Mouse (Mus musculus) erythroblast, embryonic 14.5 days (primary cell): Measurements from ENCODE around the gene Pdia6. TPM values are rescaled to one million over a fixed set of nuclear protein-coding genes. Genes with fewer than 3 reads are reported as not detected.

Source experiments
- H3K27me3 ChIP-seq: 2 replicates; pipeline ENCODE4 v1.6.1; 2012; ENCODE audit warnings: inconsistent platforms; ENCODE audit not compliant: control insufficient read depth
- H3K36me3 ChIP-seq: 2 replicates; pipeline ENCODE4 v1.6.1; 2012; ENCODE audit warnings: mild to moderate bottlenecking, inconsistent platforms; ENCODE audit not compliant: control insufficient read depth
- H3K4me1 ChIP-seq: 2 replicates; pipeline ENCODE4 v1.6.1; 2012; ENCODE audit warnings: inconsistent platforms; ENCODE audit not compliant: control insufficient read depth
- H3K4me3 ChIP-seq: replicated peaks from 2 replicates; pipeline ENCODE3; 2012; ENCODE audit warnings: moderate library complexity, mild to moderate bottlenecking, inconsistent platforms
- H3K9me3 ChIP-seq: 2 replicates; pipeline ENCODE4 v1.6.1; 2012; ENCODE audit warnings: low read length, inconsistent platforms, mixed read lengths; ENCODE audit not compliant: control insufficient read depth
- GATA1 ChIP-seq: IDR thresholded peaks from 2 replicates; pipeline ENCODE4 v1.6.1; 2012; ENCODE audit warnings: low read length, inconsistent platforms, mixed read lengths
- TAL1 ChIP-seq: IDR thresholded peaks from 3 replicates; pipeline ENCODE4 v1.6.1; 2012; ENCODE audit warnings: low read length, inconsistent platforms, mixed read lengths
- polyA plus RNA-seq: library from polyadenylated mRNA; stranded (reverse); fragments of >175 nt; gene quantifications from 2 replicates; pipeline ENCODE4 v1.2.3, GENCODE M21; 2012

Pdia6 gene
- polyA plus RNA-seq, 1 experiment: 0.58 TPM

DNA sequence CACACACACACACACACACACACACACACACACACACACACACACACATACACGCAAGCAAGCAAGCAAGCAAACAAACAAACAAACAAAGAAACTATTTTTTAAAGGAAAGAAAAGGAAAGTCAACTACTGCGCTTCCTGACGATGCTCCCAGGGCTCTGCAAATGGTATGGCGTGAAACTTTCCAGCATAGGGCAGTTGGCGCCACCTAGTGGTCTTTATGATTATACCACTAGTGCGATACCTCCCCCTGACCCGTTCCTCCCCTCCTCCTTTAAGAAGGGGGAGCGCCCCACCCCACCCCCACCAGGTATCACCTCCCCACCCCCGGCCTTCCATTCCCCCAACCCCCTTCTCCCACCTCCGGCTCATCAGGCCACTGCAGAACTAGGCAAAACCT is 9.4 kb upstream of the Pdia6 start:
- no peak overlapping the region for H3K4me3 ChIP-seq
- TF ChIP-seq TAL1 (no peak), GATA1 (no peak)
- no peaks in the 10 kb centered on the region for H3K9me3 ChIP-seq
- no peaks in the 10 kb centered on the region; the same call in 1 of the 2 replicates for H3K27me3 ChIP-seq
- no peaks in the 10 kb centered on the region for H3K36me3 ChIP-seq
- H3K4me1 ChIP-seq: no peaks in the 10 kb centered on the region

DNA sequence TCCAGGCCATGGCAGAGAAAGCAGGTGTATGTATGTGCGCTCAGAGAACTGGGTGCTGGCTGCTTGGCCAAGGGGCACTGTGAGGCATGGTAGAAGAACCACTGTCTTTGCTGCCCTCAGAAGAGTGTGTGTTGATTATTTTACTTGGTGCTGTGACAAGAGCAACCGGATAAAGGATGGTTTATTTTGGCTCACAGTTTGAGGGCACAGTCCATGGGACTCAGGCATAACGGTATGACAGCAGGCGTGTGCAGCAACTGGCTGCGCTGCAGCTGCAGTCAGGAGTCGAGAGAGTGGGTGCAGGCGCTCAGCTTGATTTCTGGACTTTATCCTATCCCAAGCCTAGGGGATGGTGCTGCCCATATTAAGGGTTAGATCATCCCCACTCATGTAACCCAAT is 7.9 kb upstream of the Pdia6 start:
- Histone ChIP-seq H3K36me3 (no peaks in the 10 kb centered on the region), H3K4me3 (no peak overlapping the region), H3K9me3 (no peaks in the 10 kb centered on the region), H3K27me3 (no peaks in the 10 kb centered on the region), H3K4me1 (no peaks in the 10 kb centered on the region)
- TF ChIP-seq GATA1: no peak
- no peak for TF ChIP-seq TAL1

DNA sequence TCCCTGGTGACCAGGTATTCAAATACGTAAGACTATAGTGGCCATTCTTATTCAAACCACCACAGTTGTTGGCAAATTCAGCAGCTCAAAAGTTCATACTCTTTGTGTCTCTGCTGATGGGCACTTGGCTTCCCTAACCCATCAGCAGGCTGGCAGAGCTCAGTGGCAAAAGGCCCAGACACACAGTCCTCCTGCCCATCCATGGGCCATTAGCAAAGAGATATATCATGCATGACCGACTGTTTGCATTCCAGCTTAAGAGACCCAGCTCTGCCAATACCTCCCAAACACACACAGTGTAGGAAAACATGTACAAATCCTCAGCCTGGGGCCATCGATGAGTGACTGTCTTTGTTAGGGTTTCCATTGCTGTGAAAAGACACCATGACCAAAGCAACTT is 5.3 kb upstream of the Pdia6 start:
- Histone ChIP-seq H3K36me3 (no peaks in the 10 kb centered on the region), H3K4me1 (peaks cover 5% of the 10 kb centered on the region), H3K4me3 (no peak overlapping the region), H3K27me3 (no peaks in the 10 kb centered on the region), H3K9me3 (no peaks in the 10 kb centered on the region)
- no peak for TF ChIP-seq GATA1
- TF ChIP-seq TAL1: no peak

DNA sequence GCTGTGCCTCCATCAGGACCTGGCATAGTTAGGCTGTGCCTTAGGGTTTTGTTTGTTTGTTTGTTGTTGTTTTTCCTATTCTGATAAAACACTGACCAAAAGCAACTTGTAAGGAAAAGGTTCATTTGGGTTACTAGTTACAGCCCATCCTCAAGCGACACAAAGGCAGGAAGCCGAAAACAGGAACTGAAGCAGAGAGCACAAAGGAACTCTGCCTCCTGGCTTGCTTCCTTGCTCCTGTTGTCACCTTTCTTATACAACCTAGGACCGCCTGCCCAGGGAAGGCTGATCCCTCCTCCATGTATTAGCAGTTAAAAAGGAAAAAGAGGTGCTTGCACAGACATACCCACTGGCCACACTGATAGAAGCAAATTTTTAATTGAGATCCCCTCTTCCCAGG is 2.5 kb upstream of the Pdia6 start:
- TF ChIP-seq TAL1 (no peak), GATA1 (no peak)

DNA sequence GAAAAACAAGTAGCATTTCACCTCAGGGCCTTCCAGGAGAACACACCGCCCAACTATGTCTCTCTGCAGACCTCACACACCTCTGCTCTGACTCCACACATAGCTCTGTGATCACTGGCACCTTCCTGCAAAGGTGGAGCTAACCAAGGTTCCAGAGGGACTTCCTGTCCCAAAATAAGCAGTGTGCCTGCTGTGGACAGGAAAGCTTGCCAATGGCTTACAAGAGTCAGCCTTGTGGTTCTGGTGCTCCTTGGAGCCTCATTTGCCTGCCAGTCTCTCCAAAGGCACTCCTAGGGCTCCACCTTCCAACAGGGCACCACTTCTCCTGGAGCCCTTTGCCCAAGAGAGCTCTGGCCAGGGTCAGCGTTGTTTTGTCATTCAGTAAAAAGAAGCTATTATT is 1.5 kb upstream of the Pdia6 start:
- Histone ChIP-seq H3K9me3 (no peaks in the 10 kb centered on the region), H3K27me3 (no peaks in the 10 kb centered on the region), H3K4me3 (no peak overlapping the region), H3K4me1 (peaks cover 22% of the 10 kb centered on the region), H3K36me3 (peaks cover 11% of the 10 kb centered on the region)
- no peak for TF ChIP-seq TAL1
- no peak for TF ChIP-seq GATA1

More for the DNA sequence above, 2.5 kb upstream of the Pdia6 start:
- no peaks in the 10 kb centered on the region for H3K9me3 ChIP-seq
- H3K27me3 ChIP-seq: no peaks in the 10 kb centered on the region
- peaks cover 22% of the 10 kb centered on the region for H3K4me1 ChIP-seq
- no peak overlapping the region for H3K4me3 ChIP-seq
- H3K36me3 ChIP-seq: peaks cover 5% of the 10 kb centered on the region

DNA sequence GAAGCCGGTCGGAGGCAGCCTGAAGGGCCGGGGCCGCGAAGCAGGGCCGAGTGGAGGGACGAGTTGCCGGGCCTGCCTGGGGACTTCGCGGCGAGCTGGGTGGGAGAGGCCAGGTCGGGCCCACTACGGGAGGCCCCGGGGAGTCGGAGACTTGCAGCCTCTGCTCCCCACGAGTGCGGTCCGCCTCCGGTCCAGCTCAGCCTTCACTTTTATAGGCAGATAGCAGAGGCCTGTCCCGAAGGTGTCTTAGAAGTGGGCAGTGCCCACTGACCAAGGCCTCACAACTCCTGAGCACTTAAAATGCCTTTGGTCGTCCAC is 287 bp downstream of the Pdia6 start:
- Histone ChIP-seq H3K9me3 (no peaks in the 10 kb centered on the region), H3K36me3 (peaks cover 27% of the 10 kb centered on the region), H3K4me3 (peak overlapping the region; percentile 92), H3K27me3 (no peaks in the 10 kb centered on the region), H3K4me1 (peaks cover 22% of the 10 kb centered on the region)
- no peak for TF ChIP-seq GATA1
- TF ChIP-seq TAL1: no peak

DNA sequence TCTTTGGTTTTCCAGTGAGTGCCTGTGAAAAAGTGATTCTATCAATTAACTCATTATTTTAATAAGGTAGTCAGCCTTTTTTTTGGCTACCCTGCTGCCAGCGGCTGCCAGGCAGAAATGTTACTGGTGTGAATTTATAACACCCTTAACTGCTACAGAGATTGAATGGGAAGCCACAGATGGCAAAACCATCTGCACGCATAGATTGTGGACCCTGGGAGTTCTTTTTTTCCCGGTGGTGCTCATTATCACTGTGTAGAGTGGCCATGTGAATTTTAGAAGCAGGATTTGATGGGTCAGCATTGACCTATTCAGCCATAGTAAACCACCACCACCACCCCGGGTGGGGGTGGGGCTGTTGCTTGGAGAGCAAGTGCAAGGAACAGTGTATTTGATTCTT is 971 bp downstream of the Pdia6 start:
- Histone ChIP-seq H3K4me3 (peak overlapping the region; percentile 92), H3K4me1 (peaks cover 22% of the 10 kb centered on the region), H3K27me3 (no peaks in the 10 kb centered on the region), H3K36me3 (peaks cover 32% of the 10 kb centered on the region), H3K9me3 (no peaks in the 10 kb centered on the region)
- no peak for TF ChIP-seq GATA1
- no peak for TF ChIP-seq TAL1

DNA sequence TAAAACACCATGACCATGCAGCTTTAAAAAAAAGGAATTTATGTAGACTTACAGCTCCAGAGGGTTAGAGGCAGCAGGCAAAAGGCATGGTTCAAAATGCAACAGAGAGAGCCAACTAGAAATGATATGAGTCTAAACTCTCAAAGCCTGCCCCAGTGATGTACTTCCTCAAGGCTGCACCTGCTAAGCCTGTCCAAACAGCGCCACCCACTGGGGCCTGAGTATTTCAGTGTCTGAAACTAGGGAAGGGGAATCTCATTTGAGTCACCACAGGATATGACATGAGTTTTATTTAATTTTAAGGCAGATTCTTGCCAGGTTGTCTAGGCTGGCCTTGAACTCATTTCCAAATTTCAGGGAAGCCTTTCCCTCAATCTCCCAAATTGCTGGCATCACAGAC is 4.9 kb downstream of the Pdia6 start:
- Histone ChIP-seq H3K4me3 (no peak overlapping the region), H3K27me3 (no peaks in the 10 kb centered on the region), H3K36me3 (peaks cover 66% of the 10 kb centered on the region), H3K4me1 (peaks cover 16% of the 10 kb centered on the region), H3K9me3 (no peaks in the 10 kb centered on the region)
- no peak for TF ChIP-seq TAL1
- no peak for TF ChIP-seq GATA1

DNA sequence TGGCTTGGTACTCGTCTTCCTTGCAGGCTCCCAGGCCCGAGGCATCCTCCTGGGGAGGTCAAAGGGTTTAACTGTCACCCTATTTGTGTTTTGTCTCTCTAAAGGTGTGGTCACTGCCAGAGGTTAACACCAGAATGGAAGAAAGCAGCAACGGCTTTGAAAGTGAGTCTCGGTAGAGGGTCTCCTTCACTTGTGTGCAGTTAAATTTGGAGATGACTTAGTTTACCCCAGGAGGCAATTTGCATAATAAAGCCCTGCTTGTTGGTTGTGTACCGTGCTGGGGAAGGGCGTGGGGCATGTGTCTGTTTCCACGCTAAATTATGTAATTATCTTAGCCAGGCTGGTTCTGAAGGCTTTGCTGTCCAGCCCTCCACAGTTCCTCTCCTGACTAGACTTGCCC is 7.5 kb downstream of the Pdia6 start:
- H3K36me3 ChIP-seq: peaks cover 84% of the 10 kb centered on the region
- no peak overlapping the region for H3K4me3 ChIP-seq
- H3K4me1 ChIP-seq: no peaks in the 10 kb centered on the region; the same call in 1 of the 2 replicates
- no peaks in the 10 kb centered on the region for H3K27me3 ChIP-seq
- TF ChIP-seq GATA1 (no peak), TAL1 (no peak)
- no peaks in the 10 kb centered on the region for H3K9me3 ChIP-seq

DNA sequence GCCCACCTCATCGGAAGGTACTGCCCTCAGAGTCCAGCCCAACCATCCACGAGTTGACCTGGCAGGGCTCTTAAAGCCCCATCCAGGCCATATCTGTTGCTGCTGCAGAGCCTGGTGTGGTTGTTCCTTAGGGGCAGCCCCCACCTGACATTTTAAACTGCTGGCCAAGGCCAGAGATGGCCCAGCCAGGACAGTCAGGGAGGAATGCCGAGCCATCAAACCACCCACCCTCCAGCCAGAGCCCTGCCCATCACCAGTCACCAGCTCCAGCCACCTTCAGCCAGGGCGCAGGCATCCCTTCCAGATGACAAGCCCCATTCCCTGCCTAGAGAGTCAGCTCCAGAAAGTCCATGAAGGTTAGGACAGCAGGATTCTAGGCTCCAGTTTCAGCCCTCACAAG is 22.2 kb downstream of the Pdia6 start:
- Histone ChIP-seq H3K27me3 (no peaks in the 10 kb centered on the region), H3K9me3 (no peaks in the 10 kb centered on the region), H3K36me3 (peaks cover 15% of the 10 kb centered on the region), H3K4me1 (no peaks in the 10 kb centered on the region), H3K4me3 (no peak overlapping the region)
- TF ChIP-seq TAL1: no peak
- TF ChIP-seq GATA1: no peak

DNA sequence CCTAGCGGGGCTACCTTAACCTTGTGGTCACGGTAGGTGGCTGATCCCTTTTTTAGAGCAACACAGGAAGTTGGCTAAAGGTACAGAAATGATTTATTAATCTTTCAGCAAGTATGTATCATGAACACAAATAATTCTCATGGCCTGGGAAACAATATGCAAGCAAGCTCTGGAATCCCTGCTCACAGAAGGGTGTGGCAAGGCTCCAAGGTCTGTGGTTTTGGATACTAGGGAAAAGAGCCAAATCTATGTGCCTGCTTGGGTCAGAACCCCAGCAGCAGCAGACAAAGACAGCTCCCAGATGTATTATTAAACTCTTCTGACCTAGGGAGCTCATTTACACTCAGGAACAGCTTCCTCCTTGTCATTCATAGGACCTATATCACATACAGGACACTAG is 22.7 kb downstream of the Pdia6 start:
- Histone ChIP-seq H3K4me1 (no peaks in the 10 kb centered on the region), H3K9me3 (no peaks in the 10 kb centered on the region), H3K36me3 (peaks cover 10% of the 10 kb centered on the region), H3K27me3 (no peaks in the 10 kb centered on the region), H3K4me3 (no peak overlapping the region)
- TF ChIP-seq TAL1 (no peak), GATA1 (no peak)
